16 mouse cellular contexts compared by ENCODE assay signal in the genomic region with DNA sequence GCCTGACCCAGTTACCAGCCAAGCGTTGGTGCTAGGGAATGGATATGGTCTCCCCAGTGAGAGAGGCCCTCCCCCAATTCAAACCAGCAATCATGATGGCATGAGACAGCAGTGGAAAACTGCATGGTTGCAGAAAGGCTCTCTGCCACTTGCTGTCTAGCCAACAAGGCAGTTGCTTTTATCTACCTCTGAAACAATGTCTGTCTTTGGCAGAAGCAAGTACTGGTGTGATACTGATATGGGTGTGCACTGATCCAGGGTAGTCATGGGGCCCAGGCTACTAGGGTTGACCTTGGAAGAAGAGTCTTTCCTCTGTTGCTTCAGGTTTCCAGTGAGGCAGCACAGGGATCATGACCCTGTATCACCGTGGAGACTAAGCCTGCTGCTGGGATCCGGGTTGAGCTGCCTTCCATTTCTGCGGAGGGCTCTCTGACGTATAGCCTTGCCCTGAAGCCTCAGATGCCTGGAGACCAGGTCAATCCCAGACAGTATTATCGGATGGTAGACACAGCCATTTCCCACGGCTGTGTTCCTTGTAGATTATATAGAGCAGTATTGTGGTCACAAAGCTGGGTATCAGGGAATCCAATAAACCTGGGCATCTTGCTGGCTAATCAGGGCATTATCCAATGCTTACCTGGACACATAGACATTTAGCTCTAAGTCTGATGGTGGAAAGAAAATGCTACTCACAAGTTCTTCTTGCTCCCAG.
DNase-seq lines count a peak whose midpoint lies in the region; ATAC-seq and TF ChIP-seq lines count a peak whose summit lies in the region.
"Had no signal": no experiment of that assay in that cellular context is flagged by ENCODE, and none has a peak within 500 bp of the region (broad histone marks: within the 10 kb centered on the region; RNA-seq: fewer than 3 reads in every experiment).

No protein-coding gene starts in this region.

- no peak overlapping the region for H3K4me2 ChIP-seq in heart, embryonic 16.5 days (ENCODE audit: low read depth, low read length)
- peak overlapping the region; percentile 47 for H3K4me2 ChIP-seq in liver, embryonic 11.5 days
- no peak overlapping the region for H3K4me2 ChIP-seq in forebrain, embryonic 14.5 days (ENCODE audit: low read length)
- H3K4me2 ChIP-seq: hindbrain, embryonic 15.5 days; lung, embryonic 15.5 days had no signal

- no peak for TF ChIP-seq CTCF in G1E (IDR thresholded peaks at IDR 0.05; ENCODE audit: low read depth, low read length)
- no peak for TF ChIP-seq CTCF in bone marrow, adult 2 months (IDR thresholded peaks at IDR 0.05; ENCODE audit: control insufficient read depth, insufficient read depth, low read length)

- DNase-seq in heart, postnatal 25 days (ENCODE audit: low spot score) = no peak
- DNase-seq in G1E (ENCODE audit: low spot score) = no peak
- peak; percentile 42 for DNase-seq in liver, embryonic 11.5 days (ENCODE audit: low spot score)
- no peak for DNase-seq in cerebellum, adult 8-10 months
- no peak for DNase-seq in forebrain, embryonic 14.5 days (ENCODE audit: low spot score)
- no peak for DNase-seq in adrenal gland, postnatal 4 days (ENCODE audit: low spot score in 2 of 2)
- DNase-seq: adrenal gland, postnatal 10 days; cerebellum, postnatal 10 days; kidney, adult 8-10 months; kidney, postnatal 4 days; thymus, postnatal 4 days had no signal

- intact Hi-C loops in heart, postnatal 25 days (cut with DNase I) = no loop called here

- H3K9me3 ChIP-seq in heart, embryonic 16.5 days (replicated peaks; ENCODE audit: control insufficient read depth, low read length) = no peaks in the 10 kb centered on the region
- H3K9me3 ChIP-seq in G1E (replicated peaks) = peaks cover 7% of the 10 kb centered on the region
- peaks cover 5% of the 10 kb centered on the region; the same call in 1 of the 2 replicates for H3K9me3 ChIP-seq in liver, embryonic 11.5 days (ENCODE audit: control insufficient read depth, low read length)
- no peaks in the 10 kb centered on the region for H3K9me3 ChIP-seq in forebrain, embryonic 14.5 days (replicated peaks; ENCODE audit: control insufficient read depth, low read length)
- H3K9me3 ChIP-seq: hindbrain, embryonic 15.5 days; lung, embryonic 15.5 days had no signal

- WGBS in heart, embryonic 16.5 days = 65% methylated on average over 7 of the region's 7 CpGs
- 79% methylated on average over 7 of the region's 7 CpGs for WGBS in bone marrow, adult 2 months
- WGBS in liver, embryonic 11.5 days = 62% methylated on average over 7 of the region's 7 CpGs
- 89% methylated on average over 7 of the region's 7 CpGs for WGBS in forebrain, embryonic 14.5 days

- no peaks in the 10 kb centered on the region for H3K36me3 ChIP-seq in heart, embryonic 16.5 days (ENCODE audit: control insufficient read depth, insufficient read depth)
- no peaks in the 10 kb centered on the region for H3K36me3 ChIP-seq in G1E (replicated peaks)
- H3K36me3 ChIP-seq in liver, embryonic 11.5 days (ENCODE audit: control insufficient read depth, insufficient read depth, low read length) = no peaks in the 10 kb centered on the region
- no peaks in the 10 kb centered on the region for H3K36me3 ChIP-seq in forebrain, embryonic 14.5 days (ENCODE audit: control insufficient read depth, insufficient read depth, low read length)
- H3K36me3 ChIP-seq: hindbrain, embryonic 15.5 days; limb, embryonic 10.5 days; lung, embryonic 15.5 days had no signal

- no peak for ATAC-seq in heart, embryonic 16.5 days (replicated peaks; ENCODE audit: extremely low read depth, insufficient read depth, low FRiP score)
- peak; percentile 64 for ATAC-seq in G1E (ENCODE audit: extremely low read depth, insufficient number of reproducible peaks, low FRiP score, poor library complexity, severe bottlenecking)
- ATAC-seq in liver, embryonic 11.5 days (replicated peaks; ENCODE audit: low FRiP score) = peak; percentile 92
- no peak for ATAC-seq in forebrain, embryonic 14.5 days

- H3K27ac ChIP-seq in heart, embryonic 16.5 days (ENCODE audit: low read length) = peak overlapping the region; percentile 10; the same call in 1 of the 2 replicates
- peak overlapping the region; percentile 33 for H3K27ac ChIP-seq in bone marrow, adult 2 months (ENCODE audit: control insufficient read depth, insufficient read depth, low read depth, low read length, poor library complexity)
- H3K27ac ChIP-seq in liver, embryonic 11.5 days (ENCODE audit: low read depth, low read length) = peak overlapping the region; percentile 89
- H3K27ac ChIP-seq in forebrain, embryonic 14.5 days (ENCODE audit: low read depth, low read length) = no peak overlapping the region
- H3K27ac ChIP-seq: hindbrain, embryonic 15.5 days; limb, embryonic 10.5 days; lung, embryonic 15.5 days had no signal

- H3K4me3 ChIP-seq in heart, embryonic 16.5 days (ENCODE audit: low read length) = no peak overlapping the region
- H3K4me3 ChIP-seq in G1E (ENCODE audit: low read depth, low read length) = no peak overlapping the region
- H3K4me3 ChIP-seq in bone marrow, adult 2 months (replicated peaks; ENCODE audit: control insufficient read depth, low read depth, low read length) = no peak overlapping the region
- no peak overlapping the region for H3K4me3 ChIP-seq in liver, embryonic 11.5 days (ENCODE audit: low read depth, low read length)
- H3K4me3 ChIP-seq in forebrain, embryonic 14.5 days (ENCODE audit: low read depth, low read length) = no peak overlapping the region
- H3K4me3 ChIP-seq: hindbrain, embryonic 15.5 days; limb, embryonic 10.5 days; lung, embryonic 15.5 days had no signal

- TF ChIP-seq POLR2A in bone marrow, adult 2 months (IDR thresholded peaks at IDR 0.05; ENCODE audit: borderline replicate concordance, control insufficient read depth, low read depth, low read length) = no peak

- no peaks in the 10 kb centered on the region for H3K27me3 ChIP-seq in heart, embryonic 16.5 days (ENCODE audit: control insufficient read depth, insufficient read depth, low read length)
- H3K27me3 ChIP-seq in G1E (ENCODE audit: insufficient read depth, low read length) = no peaks in the 10 kb centered on the region
- no peaks in the 10 kb centered on the region for H3K27me3 ChIP-seq in liver, embryonic 11.5 days (replicated peaks; ENCODE audit: control insufficient read depth, insufficient read depth, low read length)
- no peaks in the 10 kb centered on the region for H3K27me3 ChIP-seq in forebrain, embryonic 14.5 days (replicated peaks; ENCODE audit: control insufficient read depth, insufficient read depth, low read length)
- H3K27me3 ChIP-seq: hindbrain, embryonic 15.5 days; lung, embryonic 15.5 days had no signal

- H3K9ac ChIP-seq in heart, embryonic 16.5 days (ENCODE audit: low read length) = no peak overlapping the region
- peak overlapping the region; percentile 7; the same call in 1 of the 2 replicates for H3K9ac ChIP-seq in liver, embryonic 11.5 days (ENCODE audit: low read depth, low read length)
- no peak overlapping the region for H3K9ac ChIP-seq in forebrain, embryonic 14.5 days (ENCODE audit: low read length)
- H3K9ac ChIP-seq: hindbrain, embryonic 15.5 days; lung, embryonic 15.5 days had no signal

- H3K4me1 ChIP-seq in heart, embryonic 16.5 days (ENCODE audit: control insufficient read depth, insufficient read depth, low read length) = peaks cover 12% of the 10 kb centered on the region
- peaks cover 56% of the 10 kb centered on the region for H3K4me1 ChIP-seq in G1E (ENCODE audit: insufficient read depth, low read depth, low read length)
- H3K4me1 ChIP-seq in bone marrow, adult 2 months (ENCODE audit: control insufficient read depth, insufficient read depth, low read length) = peaks cover 23% of the 10 kb centered on the region
- peaks cover 52% of the 10 kb centered on the region for H3K4me1 ChIP-seq in liver, embryonic 11.5 days (replicated peaks; ENCODE audit: control insufficient read depth, insufficient read depth, low read length)
- no peaks in the 10 kb centered on the region for H3K4me1 ChIP-seq in forebrain, embryonic 14.5 days (ENCODE audit: control insufficient read depth, insufficient read depth, low read length)
- H3K4me1 ChIP-seq: hindbrain, embryonic 15.5 days; lung, embryonic 15.5 days had no signal

Comparison
In these comparisons a context has a peak if more than half of its experiments do, and no peak if none do; other contexts are left out.
1. ATAC-seq: peak in G1E (single experiment) and liver, embryonic 11.5 days (single experiment); none in heart, embryonic 16.5 days (single experiment) and forebrain, embryonic 14.5 days (single experiment).